Mouse (Mus musculus): ENCODE results near the gene Vta1. TPM values are rescaled to one million over a fixed set of nuclear protein-coding genes. Genes with fewer than 3 reads are reported as not detected.

The Vta1 gene
- polyA plus RNA-seq, 1 experiment from 2014 or later: 98.6 TPM

GRCm38 (mm10) chr10:14666147-14666546 is 39.2 kb downstream of the Vta1 start:
- Histone ChIP-seq H3K9ac (ENCODE audit: low read depth, low read length) (no peak overlapping the region), H3K27me3 (replicated peaks; ENCODE audit: control insufficient read depth, insufficient read depth, low read length) (no peaks in the 10 kb centered on the region), H3K4me2 (ENCODE audit: low read depth, low read length) (no peak overlapping the region), H3K4me3 (ENCODE audit: low read length) (no peak overlapping the region), H3K36me3 (ENCODE audit: control insufficient read depth, insufficient read depth, low read length) (no peaks in the 10 kb centered on the region), H3K27ac (ENCODE audit: low read length) (no peak overlapping the region), H3K9me3 (ENCODE audit: control insufficient read depth, low read length) (no peaks in the 10 kb centered on the region), H3K4me1 (ENCODE audit: control insufficient read depth, insufficient read depth, low read length) (no peaks in the 10 kb centered on the region)
- no peak for ATAC-seq
- WGBS: 91% methylated on average over 2 of the region's 2 CpGs

DNA sequence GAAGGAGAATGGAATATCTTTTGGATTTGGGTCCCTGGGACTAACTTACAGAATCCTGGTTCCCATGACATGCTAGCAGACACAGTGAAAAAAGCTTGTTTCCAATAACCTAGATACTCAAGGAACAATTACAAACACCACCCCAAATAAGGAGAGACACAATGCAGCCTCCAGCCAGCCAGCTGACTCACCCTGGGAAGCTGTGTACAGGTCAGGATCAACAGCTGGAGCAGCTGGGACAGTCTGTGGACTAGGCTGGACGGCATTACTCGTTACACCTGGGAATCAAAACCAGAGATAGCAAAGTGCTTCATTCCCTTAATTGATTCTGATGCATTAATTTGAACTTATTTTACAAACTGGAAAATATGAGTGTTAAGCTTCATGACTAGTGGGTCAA is 44.5 kb downstream of the Vta1 start:
- Histone ChIP-seq H3K9me3 (ENCODE audit: control insufficient read depth, low read length) (no peaks in the 10 kb centered on the region), H3K36me3 (ENCODE audit: control insufficient read depth, insufficient read depth, low read length) (0 out of 2 replicates have a peak, but pooled peaks cover 3% of the 10 kb centered on the region), H3K4me3 (ENCODE audit: low read length) (no peak overlapping the region), H3K27ac (ENCODE audit: low read length) (no peak overlapping the region), H3K4me2 (ENCODE audit: low read depth, low read length) (no peak overlapping the region), H3K4me1 (ENCODE audit: control insufficient read depth, insufficient read depth, low read length) (no peaks in the 10 kb centered on the region), H3K9ac (ENCODE audit: low read depth, low read length) (no peak overlapping the region), H3K27me3 (replicated peaks; ENCODE audit: control insufficient read depth, insufficient read depth, low read length) (no peaks in the 10 kb centered on the region)
- ATAC-seq: no peak
- WGBS: 82% methylated on average over 2 of the region's 2 CpGs

DNA sequence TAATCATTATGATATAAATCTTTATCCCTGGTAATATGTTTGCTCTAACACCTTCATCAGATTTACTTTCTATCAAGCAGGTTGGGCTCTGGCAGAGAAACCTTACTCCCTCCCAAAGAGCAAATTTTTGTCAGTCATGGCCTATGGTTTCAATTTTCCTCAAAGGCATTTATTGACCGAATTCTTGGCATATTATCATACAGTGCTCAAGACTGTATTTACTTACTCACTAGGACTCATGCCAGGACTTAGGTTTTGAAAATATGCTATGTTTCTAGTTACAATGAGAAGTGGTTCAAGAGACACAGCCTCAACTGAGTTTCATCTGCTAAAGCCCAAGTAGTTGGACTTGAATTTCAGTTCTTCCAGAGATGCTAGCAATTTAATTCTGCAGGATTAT is 65.7 kb downstream of the Vta1 start:
- Histone ChIP-seq H3K4me3 (ENCODE audit: low read length) (no peak overlapping the region), H3K4me2 (ENCODE audit: low read depth, low read length) (no peak overlapping the region), H3K27me3 (replicated peaks; ENCODE audit: control insufficient read depth, insufficient read depth, low read length) (no peaks in the 10 kb centered on the region), H3K9me3 (ENCODE audit: control insufficient read depth, low read length) (no peaks in the 10 kb centered on the region), H3K27ac (ENCODE audit: low read length) (no peak overlapping the region), H3K4me1 (ENCODE audit: control insufficient read depth, insufficient read depth, low read length) (no peaks in the 10 kb centered on the region), H3K9ac (ENCODE audit: low read depth, low read length) (no peak overlapping the region), H3K36me3 (ENCODE audit: control insufficient read depth, insufficient read depth, low read length) (no peaks in the 10 kb centered on the region)
- ATAC-seq: no peak
- WGBS: 77% methylated on average over 1 of the region's 1 CpGs

- H3K9me3 ChIP-seq (ENCODE audit: control insufficient read depth, low read length): no peaks in the 10 kb centered on the region
- H3K4me2 ChIP-seq (ENCODE audit: low read depth, low read length): no peak overlapping the region
- no peaks in the 10 kb centered on the region for H3K4me1 ChIP-seq (ENCODE audit: control insufficient read depth, insufficient read depth, low read length)
- no peak for ATAC-seq
- H3K27ac ChIP-seq (ENCODE audit: low read length): no peak overlapping the region
- H3K9ac ChIP-seq (ENCODE audit: low read depth, low read length): no peak overlapping the region
- H3K36me3 ChIP-seq (ENCODE audit: control insufficient read depth, insufficient read depth, low read length): no peaks in the 10 kb centered on the region
- WGBS: 89% methylated on average over 4 of the region's 4 CpGs
- H3K4me3 ChIP-seq (ENCODE audit: low read length): no peak overlapping the region
- no peaks in the 10 kb centered on the region for H3K27me3 ChIP-seq (replicated peaks; ENCODE audit: control insufficient read depth, insufficient read depth, low read length)
Measured at GRCm38 (mm10) chr10:14639043-14639442, 66.3 kb downstream of the Vta1 start.

DNA sequence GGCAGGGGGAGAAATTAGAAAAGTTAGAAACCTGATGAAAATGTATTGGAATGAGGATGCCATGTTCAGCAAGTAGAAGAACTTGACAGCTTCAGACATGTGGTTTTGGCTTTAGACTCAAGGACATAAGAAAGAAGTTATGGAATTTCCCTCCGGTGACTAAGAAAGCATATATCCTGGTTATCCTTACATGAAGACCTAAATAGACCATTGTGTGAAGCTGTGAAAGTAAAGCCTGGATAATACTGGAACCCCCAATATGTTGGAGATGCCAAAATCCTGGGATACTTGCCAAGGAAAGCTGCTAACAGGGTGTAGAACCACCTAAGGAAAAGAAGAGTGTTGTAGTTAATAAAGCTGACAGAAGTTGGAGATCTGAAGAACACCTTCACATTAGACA is 79.7 kb downstream of the Vta1 start:
- Histone ChIP-seq H3K27ac (ENCODE audit: low read length) (no peak overlapping the region), H3K4me2 (ENCODE audit: low read depth, low read length) (no peak overlapping the region), H3K4me1 (ENCODE audit: control insufficient read depth, insufficient read depth, low read length) (no peaks in the 10 kb centered on the region), H3K27me3 (replicated peaks; ENCODE audit: control insufficient read depth, insufficient read depth, low read length) (no peaks in the 10 kb centered on the region), H3K36me3 (ENCODE audit: control insufficient read depth, insufficient read depth, low read length) (no peaks in the 10 kb centered on the region), H3K9ac (ENCODE audit: low read depth, low read length) (no peak overlapping the region), H3K4me3 (ENCODE audit: low read length) (no peak overlapping the region), H3K9me3 (ENCODE audit: control insufficient read depth, low read length) (no peaks in the 10 kb centered on the region)
- ATAC-seq: no peak
- WGBS: 93% methylated on average over 1 of the region's 1 CpGs

DNA sequence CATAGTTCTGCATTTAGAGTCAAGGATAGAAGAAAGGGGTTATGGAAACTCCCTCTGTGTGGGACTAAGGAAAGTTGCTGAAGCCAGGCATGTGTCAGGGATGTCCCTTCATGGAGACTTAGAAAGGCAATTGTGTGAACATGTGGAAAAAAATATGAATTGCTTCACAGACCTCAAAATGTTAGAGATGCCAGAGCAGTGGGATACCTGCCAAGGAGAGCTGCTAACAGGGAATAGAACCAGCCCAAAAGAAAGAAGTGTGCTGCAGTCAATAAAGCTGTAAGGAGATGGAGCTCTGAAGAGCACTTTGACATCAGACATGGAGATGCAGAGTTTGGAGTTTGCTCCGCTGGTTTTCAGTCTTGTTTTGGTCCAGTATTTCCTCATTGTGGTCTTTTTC is 86.2 kb downstream of the Vta1 start:
- H3K27me3 ChIP-seq (replicated peaks; ENCODE audit: control insufficient read depth, insufficient read depth, low read length): no peaks in the 10 kb centered on the region
- 76% methylated on average over 1 of the region's 1 CpGs for WGBS
- no peak overlapping the region for H3K27ac ChIP-seq (ENCODE audit: low read length)
- H3K36me3 ChIP-seq (ENCODE audit: control insufficient read depth, insufficient read depth, low read length): no peaks in the 10 kb centered on the region
- no peak overlapping the region for H3K4me3 ChIP-seq (ENCODE audit: low read length)
- ATAC-seq: no peak
- no peak overlapping the region for H3K9ac ChIP-seq (ENCODE audit: low read depth, low read length)
- no peak overlapping the region for H3K4me2 ChIP-seq (ENCODE audit: low read depth, low read length)
- H3K4me1 ChIP-seq (ENCODE audit: control insufficient read depth, insufficient read depth, low read length): no peaks in the 10 kb centered on the region
- H3K9me3 ChIP-seq (ENCODE audit: control insufficient read depth, low read length): no peaks in the 10 kb centered on the region

DNA sequence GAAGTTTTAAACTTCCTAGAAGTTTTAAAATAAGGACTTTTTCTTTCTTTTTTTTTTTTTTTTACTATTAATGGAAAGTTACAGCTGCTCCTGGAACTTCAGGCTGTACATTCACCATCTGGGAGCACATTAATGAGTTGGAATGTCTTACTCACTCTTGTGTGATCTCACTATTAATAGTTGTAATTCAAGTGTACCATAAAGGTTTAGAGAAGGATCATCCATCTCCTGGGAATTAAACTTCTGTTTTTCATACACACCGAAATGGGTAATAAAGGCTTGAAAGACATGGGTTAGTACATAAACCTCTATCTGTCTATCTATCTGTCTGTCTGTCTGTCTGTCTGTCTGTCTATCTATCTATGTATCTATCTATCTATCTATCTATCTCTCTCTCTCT is 87.1 kb downstream of the Vta1 start:
- no peak for ATAC-seq
- Histone ChIP-seq H3K9ac (ENCODE audit: low read depth, low read length) (no peak overlapping the region), H3K27me3 (replicated peaks; ENCODE audit: control insufficient read depth, insufficient read depth, low read length) (no peaks in the 10 kb centered on the region), H3K36me3 (ENCODE audit: control insufficient read depth, insufficient read depth, low read length) (no peaks in the 10 kb centered on the region), H3K4me1 (ENCODE audit: control insufficient read depth, insufficient read depth, low read length) (no peaks in the 10 kb centered on the region), H3K9me3 (ENCODE audit: control insufficient read depth, low read length) (no peaks in the 10 kb centered on the region), H3K4me3 (ENCODE audit: low read length) (no peak overlapping the region), H3K27ac (ENCODE audit: low read length) (no peak overlapping the region), H3K4me2 (ENCODE audit: low read depth, low read length) (no peak overlapping the region)
- 82% methylated on average over 1 of the region's 1 CpGs for WGBS

- Histone ChIP-seq H3K4me1 (ENCODE audit: control insufficient read depth, insufficient read depth, low read length) (no peaks in the 10 kb centered on the region), H3K4me2 (ENCODE audit: low read depth, low read length) (no peak overlapping the region), H3K9me3 (ENCODE audit: control insufficient read depth, low read length) (no peaks in the 10 kb centered on the region), H3K27ac (ENCODE audit: low read length) (no peak overlapping the region), H3K27me3 (replicated peaks; ENCODE audit: control insufficient read depth, insufficient read depth, low read length) (no peaks in the 10 kb centered on the region), H3K9ac (ENCODE audit: low read depth, low read length) (no peak overlapping the region), H3K4me3 (ENCODE audit: low read length) (no peak overlapping the region), H3K36me3 (ENCODE audit: control insufficient read depth, insufficient read depth, low read length) (no peaks in the 10 kb centered on the region)
- no peak for ATAC-seq
Measured at GRCm38 (mm10) chr10:14615441-14615840, 89.9 kb downstream of the Vta1 start.

DNA sequence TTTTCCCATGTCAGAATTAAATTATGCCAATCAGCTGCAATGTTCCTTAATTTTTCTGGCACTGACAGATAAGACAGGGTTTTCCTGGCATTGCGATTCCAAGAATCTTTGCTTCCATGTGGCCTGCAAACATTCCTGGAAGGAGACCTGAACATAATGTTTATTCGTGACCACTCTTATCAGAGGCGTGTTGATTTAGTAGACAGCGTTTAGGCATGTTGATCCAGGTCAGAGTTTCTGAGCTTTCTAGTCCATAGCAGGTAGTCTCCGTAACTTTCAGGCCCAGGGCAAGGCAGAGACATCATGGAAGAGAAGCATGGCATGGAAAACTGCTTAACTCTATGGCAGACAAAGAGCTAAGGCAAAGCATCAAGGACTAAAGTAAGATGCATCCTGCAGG is 97.8 kb downstream of the Vta1 start:
- no peak overlapping the region for H3K9ac ChIP-seq (ENCODE audit: low read depth, low read length)
- no peak overlapping the region for H3K4me2 ChIP-seq (ENCODE audit: low read depth, low read length)
- WGBS: 62% methylated on average over 5 of the region's 5 CpGs
- no peaks in the 10 kb centered on the region for H3K36me3 ChIP-seq (ENCODE audit: control insufficient read depth, insufficient read depth, low read length)
- no peak for ATAC-seq
- no peak overlapping the region for H3K27ac ChIP-seq (ENCODE audit: low read length)
- H3K4me1 ChIP-seq (ENCODE audit: control insufficient read depth, insufficient read depth, low read length): no peaks in the 10 kb centered on the region
- H3K27me3 ChIP-seq (replicated peaks; ENCODE audit: control insufficient read depth, insufficient read depth, low read length): no peaks in the 10 kb centered on the region
- H3K9me3 ChIP-seq (ENCODE audit: control insufficient read depth, low read length): no peaks in the 10 kb centered on the region
- no peak overlapping the region for H3K4me3 ChIP-seq (ENCODE audit: low read length)

Measured in intestine, embryonic 16.5 days (tissue).